Mouse (Mus musculus) left cerebral cortex, postnatal 14 days (tissue): ENCODE measurements at regions not wholly inside any gene's neighbourhood (a gene's known extent, or its start where the extent isn't known, plus 50 kb on each side); places are given as distances from the start of the nearest gene placed in this dataset.

Experiments
- DNase-seq, 2 experiments: peaks; one replicate each; pipeline ENCODE4 v3.0.0; 2021 to 2022; ENCODE audit warnings: low spot score in 2 of 2, mixed read lengths in 1 of 2
- intact Hi-C: fragments of 180-260 bp; cut with DNase I; formaldehyde crosslinking; loops from one replicate; pipeline ENCODE4 v1.15.1; 2025

- intact Hi-C loops: no loop called here
- peak in 1 of 2 experiments; percentile 2 for DNase-seq
These were observed 503.2 kb downstream of the Ndufa4 start for GRCm38 (mm10) chr6:11404101-11404500.

GRCm38 (mm10) chr6:11359088-11359487, 548.2 kb downstream of the Ndufa4 start:
- no peak for DNase-seq
- intact Hi-C loops: no loop called here

GRCm38 (mm10) chr6:11353599-11353998, 553.7 kb downstream of the Ndufa4 start:
- peak in 1 of 2 experiments; percentile 15 for DNase-seq
- intact Hi-C loops: no loop called here

- no peak for DNase-seq
- intact Hi-C loops: no loop called here
These were observed 573.2 kb downstream of the Ndufa4 start for GRCm38 (mm10) chr6:11334137-11334536.

- no peak for DNase-seq
- intact Hi-C loops: no loop called here
These were observed 593.6 kb downstream of the Ndufa4 start for GRCm38 (mm10) chr6:11313744-11314143.

GRCm38 (mm10) chr6:11305979-11306534, 601.2 kb downstream of the Ndufa4 start:
- intact Hi-C loops: no loop called here
- peak in 1 of 2 experiments; percentile 11 for DNase-seq

GRCm38 (mm10) chr6:11283990-11284389, 623.3 kb downstream of the Ndufa4 start:
- DNase-seq: peak; percentile 31 to 54
- intact Hi-C loops: loop anchor here (10.0 kb wide), 1 partner anchor 1129 kb away; no protein-coding TSS in a partner anchor

GRCm38 (mm10) chr6:11275214-11275613, 632.1 kb downstream of the Ndufa4 start:
- DNase-seq: no peak
- intact Hi-C loops: no loop called here
